Mouse (Mus musculus) heart, postnatal 25 days (tissue): ENCODE results near the gene Usp4. TPM values are rescaled to one million over a fixed set of nuclear protein-coding genes. Genes with fewer than 3 reads are reported as not detected.
A peak's percentile ranks its signal among the peaks of the same experiment; 100 is the strongest.
"Not testable (repeated sequence)": the region's sequence is repeated elsewhere in the genome, so short reads cannot be mapped to it uniquely, and the experiment has no call there.

Source experiments
- DNase-seq: peaks from one replicate; pipeline ENCODE4 v3.0.0; 2022; ENCODE audit warnings: low spot score
- intact Hi-C: fragments of 180-260 bp; cut with DNase I; formaldehyde crosslinking; loops from one replicate; pipeline ENCODE4 v1.15.1; 2025
- total RNA-seq, 2 experiments: library from RNA; stranded (reverse); gene quantifications; 2 replicates each; pipeline ENCODE4 v1.2.3; 2021

The Usp4 gene
- total RNA-seq: 10 to 100 TPM; 71.1 to 71.4 TPM

DNA sequence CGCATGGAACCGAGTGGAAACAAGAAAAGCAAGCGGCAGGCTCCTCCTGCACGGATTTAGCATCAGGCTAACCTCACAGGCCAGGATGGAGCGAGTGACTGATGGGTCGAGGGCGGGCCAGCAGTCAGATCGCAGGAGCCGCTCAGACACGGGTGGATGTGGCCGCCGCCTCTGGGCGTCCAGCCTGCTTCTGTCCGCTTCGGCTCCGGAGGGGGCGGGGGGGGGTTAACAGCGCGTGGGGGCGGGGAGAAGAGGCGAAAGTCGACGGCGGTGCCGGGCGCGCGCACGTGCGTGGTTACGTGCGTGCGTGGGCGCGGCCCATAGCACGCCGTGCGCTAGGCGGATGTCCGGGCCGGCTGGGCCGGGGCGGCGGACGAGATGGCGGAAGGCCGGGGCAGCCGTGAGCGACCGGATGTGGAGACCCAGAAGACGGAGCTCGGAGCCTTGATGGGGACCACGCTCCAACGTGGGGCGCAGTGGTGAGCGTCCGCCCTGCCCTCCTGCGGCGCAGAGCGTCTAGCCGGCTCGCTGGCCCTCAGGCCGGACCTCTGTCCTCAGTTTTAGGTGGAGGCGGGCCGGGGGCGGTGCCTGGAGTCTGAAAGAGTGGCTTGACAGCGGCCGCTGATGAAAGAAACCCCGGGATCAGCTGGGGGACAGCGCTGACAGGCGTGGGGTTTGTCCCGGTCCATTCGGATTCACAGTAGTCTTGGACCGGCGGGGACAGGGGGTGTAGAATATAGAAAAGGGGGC lies at the start of gene Usp4:
Usp4 (plus strand) TSS at position 314 of the 750 bp plus-strand sequence.
- DNase-seq: peak; percentile 83
- intact Hi-C loops: loop anchor here (1.0 kb wide), 2 partner anchors 8 to 41 kb away; partner anchors contain the start of genes Rhoa and Tcta

DNA sequence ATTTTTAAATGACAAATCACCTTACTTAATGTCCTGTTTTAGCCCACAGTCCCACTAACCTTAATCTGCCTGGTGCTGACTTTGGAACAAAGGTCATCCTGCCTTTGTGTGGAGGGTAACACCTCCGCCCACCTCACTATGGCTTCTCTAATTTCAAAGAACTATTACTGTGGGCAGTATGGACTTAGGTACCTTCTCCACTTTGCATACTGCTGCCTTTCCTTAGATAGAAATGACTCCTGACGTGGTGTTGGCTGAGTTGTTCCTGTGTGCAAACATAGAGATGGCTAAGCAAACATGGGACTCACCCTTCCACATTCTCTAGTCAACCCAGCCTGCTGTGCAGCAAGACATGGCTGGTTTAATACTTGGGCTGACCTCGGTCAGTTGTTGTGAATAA lies 45.8 kb upstream of the Usp4 start:
- no peak for DNase-seq
- intact Hi-C loops: no loop called here

DNA sequence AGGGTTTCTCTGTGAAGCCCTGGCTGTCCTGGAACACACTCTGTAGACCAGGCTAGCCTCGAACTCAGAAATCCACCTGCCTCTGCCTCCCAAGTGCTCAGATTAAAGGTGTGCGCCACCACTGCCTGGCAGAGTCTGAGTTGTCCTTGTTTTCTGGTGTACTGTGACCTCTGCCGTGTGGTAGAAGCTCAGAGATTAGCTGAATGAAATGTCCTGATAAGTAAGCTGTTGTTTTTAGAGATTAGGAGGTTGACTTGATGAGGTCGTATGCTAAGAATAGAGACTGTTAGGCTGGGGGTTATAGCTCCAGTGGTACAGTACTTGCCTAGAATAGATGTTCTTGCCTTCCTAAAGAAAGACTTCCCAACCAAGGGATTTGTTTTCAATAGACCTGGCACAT lies 42.9 kb upstream of the Usp4 start:
- intact Hi-C loops: no loop called here
- DNase-seq: no peak

DNA sequence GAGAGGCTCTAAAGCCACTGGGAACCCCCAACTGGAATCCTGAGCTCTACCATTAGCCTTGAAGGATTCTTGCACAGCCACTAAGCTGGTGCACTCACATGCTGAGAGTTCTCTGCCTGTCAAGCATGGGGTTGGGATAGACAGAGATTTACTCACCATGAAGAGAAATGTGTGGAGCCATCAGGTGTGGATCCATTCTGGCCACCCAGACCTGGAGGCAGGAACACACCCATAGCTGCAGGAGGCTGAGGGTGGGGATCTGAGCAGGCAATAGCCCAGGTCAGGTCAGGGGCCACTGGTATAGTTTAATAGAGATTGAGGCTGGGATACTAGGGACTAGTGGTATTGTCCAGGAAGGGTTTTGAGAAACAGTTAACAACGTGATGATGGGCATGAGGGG lies 42.5 kb upstream of the Usp4 start:
- DNase-seq: no peak
- intact Hi-C loops: no loop called here

DNA sequence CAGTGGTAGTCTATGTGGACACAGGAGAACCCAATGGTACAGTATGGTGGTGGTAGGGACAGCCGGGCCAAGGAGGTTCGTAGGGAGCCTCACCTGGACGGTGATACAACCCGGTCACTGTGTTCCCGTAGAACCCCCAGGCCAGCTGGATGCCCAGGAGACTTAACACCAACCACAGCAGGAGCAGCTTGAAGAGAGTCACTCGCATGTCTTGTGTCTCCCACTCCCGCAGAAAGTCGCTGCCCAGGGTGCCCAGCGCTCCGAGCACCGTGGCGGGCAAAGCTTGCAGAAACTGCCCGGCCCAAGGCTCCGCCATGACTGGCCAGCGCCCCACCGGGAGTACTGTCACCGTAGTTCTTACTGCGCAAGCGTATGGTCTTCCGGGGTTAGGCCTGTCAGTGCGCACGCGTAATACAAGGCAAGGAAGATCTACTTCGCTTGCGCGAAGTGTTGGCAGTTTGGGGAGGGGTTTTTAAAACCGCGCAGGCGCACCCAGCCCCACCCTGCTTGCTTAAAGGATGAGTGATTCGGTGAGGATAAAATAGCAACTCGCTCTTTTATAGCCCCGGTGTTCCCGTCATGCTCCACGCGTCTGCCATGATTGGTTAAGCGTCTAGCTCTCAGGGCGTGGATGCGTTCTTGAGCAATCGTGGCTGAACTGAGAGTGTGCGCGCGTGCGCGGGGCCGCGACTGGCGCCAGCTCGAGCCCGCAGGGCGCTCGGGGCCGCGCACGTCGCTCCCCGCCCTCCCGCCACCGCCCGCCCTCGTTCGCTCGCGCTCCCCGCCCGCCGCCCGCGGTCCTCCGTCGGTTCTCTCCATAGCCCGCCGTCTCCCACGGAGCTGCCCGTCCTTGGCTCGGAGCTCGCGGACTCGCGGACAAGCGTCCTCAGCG lies 41.8 kb upstream of the Usp4 start, which contains the start of the genes Rhoa and Tcta:
Rhoa (plus strand) TSS at position 501 of the 892 bp plus-strand sequence.
Tcta (minus strand) TSS at position 532 of the 892 bp plus-strand sequence.
- peak; percentile 99 for DNase-seq
- intact Hi-C loops: loop anchor here (1.0 kb wide), 1 partner anchor 41 kb away; the partner anchor contains the start of gene Usp4

DNA sequence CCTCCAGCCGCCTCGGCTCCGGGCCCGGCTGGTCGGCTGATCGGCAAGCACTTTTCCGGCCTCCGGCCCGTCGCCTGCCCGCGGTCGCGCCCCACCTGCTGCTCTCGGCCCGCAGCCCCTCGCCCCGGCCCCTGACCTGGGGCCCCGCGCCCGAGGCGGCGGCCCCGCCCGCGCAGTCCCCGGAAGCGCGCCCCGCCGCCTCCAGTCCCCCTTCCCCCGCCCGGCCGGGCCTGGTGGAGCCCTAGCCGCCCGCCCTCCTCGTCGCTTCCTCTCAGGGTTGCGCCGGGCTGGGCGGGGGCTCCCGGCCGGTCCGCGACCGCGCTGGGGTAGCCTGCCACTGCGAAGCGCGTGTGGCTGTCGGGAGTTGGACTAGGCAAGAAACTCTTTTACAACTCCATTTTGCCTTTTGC lies 41.1 kb upstream of the Usp4 start:
- peak; percentile 77 for DNase-seq
- intact Hi-C loops: loop anchor here (1.0 kb wide), 1 partner anchor 41 kb away; the partner anchor contains the start of gene Usp4

DNA sequence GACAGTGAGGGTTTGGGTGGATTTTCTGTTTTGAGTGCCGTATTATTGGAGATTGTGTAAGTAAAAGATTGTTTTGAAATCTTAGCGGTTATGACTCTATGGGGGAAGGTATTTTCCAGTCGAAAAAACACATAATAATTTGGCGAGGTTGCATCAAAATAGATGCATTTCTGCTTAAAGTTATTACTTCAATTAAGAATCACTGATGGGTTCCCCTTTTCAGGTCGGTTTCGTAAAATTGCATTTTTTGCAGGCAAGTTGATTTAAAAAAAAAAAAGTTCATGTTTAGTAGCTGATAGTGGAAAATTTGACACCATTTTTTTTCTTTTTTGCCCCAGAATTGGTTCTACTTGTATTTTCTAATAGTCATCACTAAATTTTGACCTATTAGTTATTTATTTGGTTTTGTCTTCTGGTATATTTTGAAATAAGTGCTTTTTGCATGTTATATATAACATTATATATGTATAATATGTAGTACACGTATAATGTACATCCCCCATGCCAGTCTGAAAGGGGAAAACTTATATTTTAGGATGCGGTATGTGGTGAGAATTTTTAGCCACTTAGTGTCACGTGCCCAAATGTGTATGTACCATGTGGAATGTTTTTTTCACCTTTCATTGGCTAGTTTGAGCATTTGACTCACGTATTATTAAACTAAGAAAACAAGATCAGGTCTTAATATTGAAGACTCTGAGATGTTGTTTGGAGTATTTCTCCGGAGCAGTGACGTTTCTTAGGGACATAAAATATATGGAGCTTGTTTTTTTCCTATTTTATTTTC lies 40.4 kb upstream of the Usp4 start:
- intact Hi-C loops: no loop called here
- DNase-seq: no peak

DNA sequence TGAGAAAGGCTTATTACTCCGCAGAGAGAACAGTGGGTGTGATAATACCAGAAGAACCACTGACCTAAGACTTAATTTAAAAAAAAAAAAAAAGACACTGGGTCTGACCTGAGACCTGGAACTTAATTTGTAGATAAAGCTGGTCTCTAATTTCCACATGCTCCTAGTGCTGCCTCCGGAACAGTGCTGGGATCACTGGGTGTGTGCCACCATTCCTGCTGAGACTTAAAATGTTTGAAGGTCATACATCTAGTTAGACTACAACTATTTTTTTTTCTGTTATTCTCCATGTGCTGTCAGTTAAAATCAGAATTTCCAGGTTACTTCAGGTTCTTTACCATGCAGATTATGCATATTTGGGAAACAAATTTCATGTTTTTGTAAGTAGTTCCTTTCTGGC lies 39.5 kb upstream of the Usp4 start:
- DNase-seq: no peak
- intact Hi-C loops: loop anchor here (2.0 kb wide), 1 partner anchor 31 kb away; the partner anchor contains the start of gene Gpx1

DNA sequence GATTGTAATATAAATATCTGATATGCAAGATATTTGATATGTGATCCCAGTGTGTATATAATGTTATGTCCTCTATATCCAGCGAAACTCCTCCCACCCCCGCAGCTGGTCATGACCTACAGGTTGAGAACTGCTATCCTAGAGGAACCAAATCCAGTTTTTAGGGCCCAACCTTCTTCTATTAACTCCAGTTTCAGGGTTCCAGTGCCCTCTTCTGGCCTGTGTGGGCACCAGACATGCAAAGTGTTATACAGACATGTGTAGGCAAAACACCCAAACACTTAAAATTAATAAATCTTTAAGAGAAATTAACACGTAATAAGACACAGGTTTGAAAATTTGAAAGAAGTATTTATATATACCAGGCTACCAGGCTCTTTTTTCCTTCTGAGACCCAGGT lies 30.1 kb upstream of the Usp4 start:
- no peak for DNase-seq

DNA sequence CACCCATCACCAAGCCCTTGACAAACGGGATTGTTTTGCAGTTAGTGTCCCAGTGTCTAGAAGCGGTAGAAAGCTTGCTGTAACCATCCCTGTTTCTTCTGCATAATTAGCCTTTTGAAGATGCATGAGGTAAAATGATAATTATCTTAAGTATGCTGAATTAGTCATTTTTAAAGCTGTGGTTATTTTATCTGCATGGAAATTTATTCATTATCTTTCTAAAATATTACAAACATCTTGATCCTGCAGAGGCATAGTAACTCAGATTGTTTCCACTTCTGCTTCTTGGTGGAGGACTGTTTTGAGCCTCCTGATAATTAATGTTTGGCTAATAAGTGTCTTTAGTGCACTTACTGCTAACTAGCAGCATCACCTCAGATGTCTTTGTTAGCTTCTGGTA lies 29.2 kb upstream of the Usp4 start:
- DNase-seq: no peak
- intact Hi-C loops: no loop called here

More for the DNA sequence above, 30.1 kb upstream of the Usp4 start:
- intact Hi-C loops: no loop called here

DNA sequence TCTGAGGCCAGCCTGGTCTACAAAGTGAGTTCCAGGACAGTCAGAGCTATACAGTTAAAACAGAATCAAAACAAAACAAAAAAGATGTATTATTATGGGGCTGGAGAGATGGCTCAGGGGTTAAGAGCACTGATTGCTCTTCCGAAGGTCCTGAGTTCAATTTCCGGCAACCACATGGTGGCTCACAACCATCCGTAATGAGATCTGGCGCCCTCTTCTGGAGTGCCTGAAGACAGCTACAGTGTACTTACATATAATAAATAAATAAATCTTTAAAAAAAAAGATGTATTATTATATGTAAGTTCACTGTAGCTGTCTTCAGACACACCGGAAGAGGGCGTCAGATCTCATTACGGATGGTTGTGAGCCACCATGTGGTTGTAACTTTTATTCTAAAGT lies 25.6 kb upstream of the Usp4 start:
- intact Hi-C loops, DNase-seq: not testable (repeated sequence)

DNA sequence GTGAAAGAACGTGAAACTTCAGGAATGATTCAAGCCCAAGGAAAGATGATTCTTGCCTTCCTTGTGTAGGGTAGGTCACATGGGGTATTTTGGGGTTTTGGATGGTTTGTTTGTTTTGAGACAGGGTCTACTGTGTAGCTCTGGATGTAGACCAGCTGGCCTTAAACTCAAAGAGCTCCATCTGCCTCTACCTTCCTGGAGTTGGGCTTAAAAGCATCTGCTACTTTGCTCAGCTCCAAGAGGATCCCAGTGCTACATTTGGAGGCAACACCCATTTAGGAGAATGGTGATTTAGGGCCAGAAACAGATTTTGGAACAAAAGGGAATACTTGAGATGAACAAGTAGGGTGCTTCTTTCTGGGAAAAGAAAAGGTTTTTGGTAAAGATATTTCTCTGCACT lies 22.9 kb upstream of the Usp4 start:
- no peak for DNase-seq

DNA sequence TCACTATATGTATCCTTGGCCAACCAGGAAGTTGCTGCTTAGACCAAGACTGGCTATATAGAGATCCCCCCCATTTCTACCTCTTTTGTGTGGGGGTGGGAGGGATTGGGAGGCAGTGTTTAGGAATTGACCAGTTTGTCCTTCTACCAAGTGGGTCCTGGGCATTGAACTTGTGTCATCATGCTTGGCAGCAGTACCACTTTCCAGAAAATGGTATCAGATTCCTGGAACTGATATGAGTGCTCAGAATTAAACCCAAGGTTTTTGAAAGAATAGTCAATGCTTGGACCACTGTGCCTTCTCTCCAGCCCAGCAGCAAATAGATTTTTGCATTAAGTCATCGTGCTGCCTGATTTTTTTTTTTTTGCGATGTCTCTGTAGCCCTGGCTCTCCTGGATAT lies 21.8 kb upstream of the Usp4 start:
- intact Hi-C loops: no loop called here
- DNase-seq: no peak

More for the DNA sequence above, 22.9 kb upstream of the Usp4 start:
- intact Hi-C loops: no loop called here

DNA sequence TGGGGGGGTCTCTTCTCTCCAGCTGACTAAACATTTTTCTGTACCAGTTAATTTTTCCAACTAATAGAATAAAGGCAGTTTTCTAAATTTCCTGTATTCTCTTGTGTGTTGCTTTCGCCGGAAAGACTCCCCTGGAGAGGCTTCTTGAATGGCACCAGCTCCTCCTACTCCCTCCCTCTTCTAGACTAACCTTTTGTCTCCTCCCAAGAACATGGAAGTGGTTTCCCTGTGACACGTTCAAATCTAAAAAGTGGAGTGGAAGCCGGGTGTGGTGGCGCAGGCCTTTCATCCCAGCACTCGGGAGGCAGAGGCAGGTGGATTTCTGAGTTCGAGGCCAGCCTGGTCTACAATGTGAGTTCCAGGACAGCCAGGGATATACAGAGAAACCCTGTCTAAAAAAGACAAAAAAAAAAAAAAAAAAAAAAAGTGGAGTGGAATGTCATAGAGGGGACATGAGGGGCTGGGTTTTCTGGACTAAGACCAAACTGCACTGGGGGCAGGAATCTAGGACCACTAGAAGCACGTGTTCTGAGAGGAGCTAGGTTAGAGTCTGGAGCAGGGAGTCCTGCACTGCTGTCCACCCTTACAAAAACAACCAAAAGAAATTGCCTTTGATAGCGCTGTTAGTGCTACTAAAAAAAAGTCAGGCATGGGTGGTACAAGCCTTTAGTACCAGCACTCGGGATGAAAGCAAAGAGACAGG lies 9.7 kb upstream of the Usp4 start:
- no peak for DNase-seq
- intact Hi-C loops: loop anchor here (2.0 kb wide), 1 partner anchor 29 kb away; no protein-coding TSS in a partner anchor

DNA sequence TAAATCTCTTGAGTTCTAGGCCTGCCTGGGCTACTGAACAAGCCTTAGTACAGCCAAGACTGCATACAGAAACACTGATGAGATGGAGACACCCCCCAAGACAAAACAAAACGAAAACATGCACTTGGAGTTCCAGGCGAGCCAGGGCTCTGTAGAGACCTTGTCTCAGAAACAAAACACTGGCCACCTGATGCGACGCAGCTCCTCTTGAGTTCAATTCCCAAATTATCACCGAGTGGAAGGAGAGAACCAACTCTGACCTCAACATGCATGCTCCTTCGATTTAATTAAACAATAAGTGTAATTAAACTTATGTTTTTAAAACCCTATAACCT lies 9.1 kb upstream of the Usp4 start:
- no peak for DNase-seq
- intact Hi-C loops: loop anchor here (2.0 kb wide), 1 partner anchor 30 kb away; no protein-coding TSS in a partner anchor

DNA sequence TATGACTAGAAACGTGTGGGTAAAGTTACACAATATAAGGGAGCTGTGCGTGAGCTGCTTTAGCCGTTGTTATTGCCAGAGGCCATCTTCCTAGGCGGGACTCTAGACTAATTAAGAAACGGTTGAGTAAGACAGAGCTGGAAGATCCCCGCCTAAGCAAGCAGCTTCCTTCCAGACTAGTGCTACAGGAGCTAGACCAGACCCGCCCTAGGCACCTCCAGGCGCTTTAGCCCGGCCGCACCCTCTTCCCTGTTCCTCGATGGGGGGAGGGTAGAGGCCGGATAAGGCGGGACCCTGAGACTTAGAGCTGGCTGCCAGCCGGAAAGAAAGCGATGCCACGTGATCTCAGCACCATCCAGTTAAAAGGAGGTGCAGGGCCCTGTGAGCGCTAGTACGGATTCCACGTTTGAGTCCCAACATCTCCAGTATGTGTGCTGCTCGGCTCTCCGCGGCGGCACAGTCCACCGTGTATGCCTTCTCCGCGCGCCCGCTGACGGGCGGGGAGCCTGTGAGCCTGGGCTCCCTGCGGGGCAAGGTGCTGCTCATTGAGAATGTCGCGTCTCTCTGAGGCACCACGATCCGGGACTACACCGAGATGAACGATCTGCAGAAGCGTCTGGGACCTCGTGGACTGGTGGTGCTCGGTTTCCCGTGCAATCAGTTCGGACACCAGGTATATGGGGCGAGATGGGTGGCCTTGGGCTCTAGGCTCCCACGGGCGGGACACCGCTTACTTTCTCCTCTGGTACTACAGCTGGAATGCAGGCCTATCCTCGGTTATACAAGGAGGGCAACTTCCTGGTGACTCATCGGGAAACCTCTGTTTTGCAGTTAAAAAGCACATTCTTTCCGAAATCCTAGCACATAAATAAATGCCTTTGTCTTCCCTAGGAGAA lies 8.5 kb upstream of the Usp4 start, which contains the start of gene Gpx1:
Gpx1 (plus strand) TSS at position 18 of the 896 bp plus-strand sequence.
- intact Hi-C loops: loop anchor here (1.0 to 2.0 kb wide), 2 partner anchors 8 to 30 kb away; partner anchors contain the start of gene Usp4
- peak; percentile 94 for DNase-seq

DNA sequence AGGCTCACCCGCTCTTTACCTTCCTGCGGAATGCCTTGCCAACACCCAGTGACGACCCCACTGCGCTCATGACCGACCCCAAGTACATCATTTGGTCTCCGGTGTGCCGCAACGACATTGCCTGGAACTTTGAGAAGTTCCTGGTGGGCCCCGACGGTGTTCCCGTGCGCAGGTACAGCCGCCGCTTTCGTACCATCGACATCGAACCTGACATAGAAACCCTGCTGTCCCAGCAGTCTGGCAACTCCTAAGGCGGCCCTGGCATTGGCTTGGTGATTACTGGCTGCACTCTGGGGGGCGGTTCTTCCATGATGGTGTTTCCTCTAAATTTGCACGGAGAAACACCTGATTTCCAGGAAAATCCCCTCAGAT lies 7.8 kb upstream of the Usp4 start:
- peak; percentile 11 for DNase-seq
- intact Hi-C loops: loop anchor here (1.0 to 2.0 kb wide), 2 partner anchors 7 to 31 kb away; partner anchors contain the start of gene Usp4
